Mouse (Mus musculus): Measurements from ENCODE around the gene Kcnh1. TPM values are rescaled to one million over a fixed set of nuclear protein-coding genes. Genes with fewer than 3 reads are reported as not detected.

Kcnh1 gene
- polyA plus RNA-seq, 1 experiment, result 0.01 TPM

DNA sequence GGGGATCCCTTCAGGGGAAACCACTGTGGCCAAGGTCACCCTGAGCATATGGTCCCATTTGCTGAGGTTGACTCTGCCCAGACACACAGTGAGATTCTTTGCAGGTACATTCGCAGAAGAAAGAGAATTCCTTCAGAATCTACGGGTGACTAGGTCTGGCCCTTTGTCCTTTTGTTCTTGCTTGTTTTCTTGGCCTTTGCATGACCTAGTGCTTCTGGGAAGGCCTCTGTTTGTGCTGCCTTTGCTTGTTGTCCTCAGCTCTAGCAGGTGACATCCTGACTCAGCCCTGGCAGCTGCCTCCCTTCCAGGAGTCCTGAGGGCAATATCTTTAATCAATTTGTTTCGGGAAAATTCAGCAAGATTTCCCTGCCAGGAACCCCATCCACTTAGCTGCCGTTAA lies 264.4 kb downstream of the Kcnh1 start:
- Histone ChIP-seq H3K79me2 (ENCODE audit: control insufficient read depth, insufficient read depth) (no peaks in the 10 kb centered on the region), H3ac (ENCODE audit: control insufficient read depth, insufficient read length) (no peak overlapping the region), H3K4me2 (ENCODE audit: low read depth) (no peak overlapping the region), H3K4me3 (no peak overlapping the region), H3K27me3 (ENCODE audit: control insufficient read depth, insufficient read depth, insufficient read length) (no peaks in the 10 kb centered on the region), H3K36me3 (ENCODE audit: control insufficient read depth, insufficient read depth) (no peaks in the 10 kb centered on the region)
- TF ChIP-seq REST (IDR thresholded peaks at IDR 0.05; ENCODE audit: insufficient read depth, insufficient read length) (no peak), SRF (IDR thresholded peaks at IDR 0.05; ENCODE audit: control insufficient read depth, insufficient read length, low read depth) (no peak), TCF12 (IDR thresholded peaks at IDR 0.05; ENCODE audit: insufficient read depth, poor library complexity, severe bottlenecking) (no peak), MAX (IDR thresholded peaks at IDR 0.05; ENCODE audit: low read depth) (no peak), POLR2AphosphoS2 (IDR thresholded peaks at IDR 0.05; ENCODE audit: insufficient read length, low read depth) (no peak), TCF3 (IDR thresholded peaks at IDR 0.05; ENCODE audit: insufficient read length, low read depth) (no peak), CEBPB (IDR thresholded peaks at IDR 0.05; ENCODE audit: insufficient read depth, poor library complexity, severe bottlenecking) (no peak), POLR2A (IDR thresholded peaks at IDR 0.05; ENCODE audit: insufficient read length, low read depth) (no peak), MYOD1 (IDR thresholded peaks at IDR 0.05; ENCODE audit: control insufficient read depth in 1 of 3, insufficient read length in 2 of 3, low read depth in 2 of 3) (no peak), E2F4 (IDR thresholded peaks at IDR 0.05; ENCODE audit: insufficient read depth) (no peak), USF1 (IDR thresholded peaks at IDR 0.05; ENCODE audit: low read depth) (no peak)

DNA sequence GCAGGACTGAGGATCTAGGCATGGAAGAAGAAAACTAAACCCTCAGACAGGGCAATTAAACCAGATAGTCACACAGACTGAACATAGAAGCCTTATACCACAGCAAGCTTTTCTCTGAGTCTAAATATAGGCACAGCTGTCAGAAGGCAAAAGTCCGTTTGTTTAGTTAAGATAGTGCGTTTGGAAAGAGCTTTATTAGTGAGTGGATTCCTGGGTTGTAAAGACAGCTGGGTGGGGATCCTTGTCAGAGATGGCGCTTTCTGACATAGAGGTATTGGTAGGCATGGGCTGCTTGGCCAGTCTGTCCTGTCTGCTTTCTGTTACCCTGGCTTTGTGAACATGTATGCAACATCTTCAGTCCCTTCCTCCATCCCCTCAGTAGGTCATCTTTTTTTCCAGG lies 266.5 kb downstream of the Kcnh1 start:
- Histone ChIP-seq H3ac (ENCODE audit: control insufficient read depth, insufficient read length) (no peak overlapping the region), H3K36me3 (ENCODE audit: control insufficient read depth, insufficient read depth) (no peaks in the 10 kb centered on the region), H3K27me3 (ENCODE audit: control insufficient read depth, insufficient read depth, insufficient read length) (no peaks in the 10 kb centered on the region), H3K4me2 (ENCODE audit: low read depth) (no peak overlapping the region), H3K79me2 (ENCODE audit: control insufficient read depth, insufficient read depth) (no peaks in the 10 kb centered on the region), H3K4me3 (no peak overlapping the region)
- no peak for TF ChIP-seq POLR2AphosphoS2 (IDR thresholded peaks at IDR 0.05; ENCODE audit: insufficient read length, low read depth)
- TF ChIP-seq E2F4 (IDR thresholded peaks at IDR 0.05; ENCODE audit: insufficient read depth), result no peak
- TF ChIP-seq REST (IDR thresholded peaks at IDR 0.05; ENCODE audit: insufficient read depth, insufficient read length), result no peak
- TF ChIP-seq MYOG (IDR thresholded peaks at IDR 0.05; ENCODE audit: control insufficient read depth in 1 of 3, insufficient read depth in 1 of 3, insufficient read length in 2 of 3, low read depth in 2 of 3), result no peak
- TF ChIP-seq MAX (IDR thresholded peaks at IDR 0.05; ENCODE audit: low read depth), result no peak
- TF ChIP-seq CEBPB (IDR thresholded peaks at IDR 0.05; ENCODE audit: insufficient read depth, poor library complexity, severe bottlenecking), result no peak
- TF ChIP-seq USF1 (IDR thresholded peaks at IDR 0.05; ENCODE audit: low read depth), result no peak
- no peak for TF ChIP-seq SRF (IDR thresholded peaks at IDR 0.05; ENCODE audit: control insufficient read depth, insufficient read length, low read depth)
- TF ChIP-seq MYOD1 (IDR thresholded peaks at IDR 0.05; ENCODE audit: control insufficient read depth in 1 of 3, insufficient read length in 2 of 3, low read depth in 2 of 3), result no peak
- no peak for TF ChIP-seq POLR2A (IDR thresholded peaks at IDR 0.05; ENCODE audit: insufficient read length, low read depth)
- TF ChIP-seq TCF12 (IDR thresholded peaks at IDR 0.05; ENCODE audit: insufficient read depth, poor library complexity, severe bottlenecking), result no peak
- no peak for TF ChIP-seq TCF3 (IDR thresholded peaks at IDR 0.05; ENCODE audit: insufficient read length, low read depth)

DNA sequence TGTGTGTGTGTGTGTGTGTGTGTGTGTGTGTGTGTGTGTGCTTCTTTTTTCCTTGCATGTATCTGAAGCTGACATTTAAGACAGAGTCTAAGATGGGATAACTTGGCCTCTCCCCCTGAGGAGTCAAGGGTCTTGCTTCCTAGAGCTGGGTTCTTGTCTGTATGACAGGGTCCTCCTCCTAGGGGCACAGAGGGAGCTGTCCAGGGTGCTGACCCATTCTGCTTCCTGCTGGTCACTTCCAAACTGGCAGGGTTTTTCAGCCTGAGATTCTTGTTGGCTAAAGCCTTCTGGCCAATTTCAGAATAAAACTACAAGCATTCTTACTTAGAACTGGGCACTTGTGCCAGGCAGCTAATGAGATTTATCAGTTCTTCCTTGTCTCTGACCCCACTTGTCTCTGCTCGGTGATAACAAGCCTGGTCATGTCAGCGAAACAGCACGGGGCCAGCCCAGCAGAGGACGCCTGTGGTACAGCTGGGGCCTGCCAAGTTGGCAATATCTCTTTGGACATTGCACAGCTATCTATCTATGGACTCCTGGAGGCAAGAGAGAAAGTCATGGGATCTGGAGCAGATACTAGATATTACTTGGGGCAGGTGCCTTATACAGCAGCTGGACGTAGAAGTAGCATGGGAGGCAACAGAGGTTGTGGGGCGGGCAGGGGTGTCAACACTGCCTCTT lies 267.1 kb downstream of the Kcnh1 start:
- Histone ChIP-seq H3K4me3 (no peak overlapping the region), H3K79me2 (ENCODE audit: control insufficient read depth, insufficient read depth) (no peaks in the 10 kb centered on the region)
- TF ChIP-seq REST (IDR thresholded peaks at IDR 0.05; ENCODE audit: insufficient read depth, insufficient read length) (peak; percentile 78), SRF (IDR thresholded peaks at IDR 0.05; ENCODE audit: control insufficient read depth, insufficient read length, low read depth) (no peak)

DNA sequence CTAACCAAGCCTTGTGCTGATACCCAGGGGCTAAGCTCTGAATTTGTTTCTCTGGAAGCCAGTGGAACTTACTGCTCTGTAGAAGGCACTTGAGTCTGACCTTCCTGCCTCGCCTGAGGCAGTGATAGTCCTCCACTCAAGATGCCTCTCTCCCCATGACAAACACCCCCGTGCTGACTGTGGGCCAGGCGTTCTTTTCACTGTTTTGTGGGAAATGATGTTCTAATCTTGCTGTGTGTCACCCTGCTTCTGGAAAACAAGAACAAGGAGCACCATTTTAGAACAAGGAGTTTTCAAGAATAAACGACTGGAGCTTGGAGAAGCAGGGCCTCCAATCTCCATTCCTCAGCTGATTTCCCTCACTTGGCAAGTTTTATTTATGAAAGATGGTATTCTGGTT lies 273.2 kb downstream of the Kcnh1 start:
- H3K27me3 ChIP-seq (ENCODE audit: control insufficient read depth, insufficient read depth, insufficient read length), result no peaks in the 10 kb centered on the region
- H3K36me3 ChIP-seq (ENCODE audit: control insufficient read depth, insufficient read depth), result no peaks in the 10 kb centered on the region
- no peak overlapping the region for H3K4me3 ChIP-seq
- H3ac ChIP-seq (ENCODE audit: control insufficient read depth, insufficient read length), result no peak overlapping the region
- H3K79me2 ChIP-seq (ENCODE audit: control insufficient read depth, insufficient read depth), result no peaks in the 10 kb centered on the region
- TF ChIP-seq MYOG (IDR thresholded peaks at IDR 0.05; ENCODE audit: control insufficient read depth in 1 of 3, insufficient read depth in 1 of 3, insufficient read length in 2 of 3, low read depth in 2 of 3) (no peak), TCF3 (IDR thresholded peaks at IDR 0.05; ENCODE audit: insufficient read length, low read depth) (no peak), REST (IDR thresholded peaks at IDR 0.05; ENCODE audit: insufficient read depth, insufficient read length) (no peak), USF1 (IDR thresholded peaks at IDR 0.05; ENCODE audit: low read depth) (no peak), MYOD1 (IDR thresholded peaks at IDR 0.05; ENCODE audit: control insufficient read depth in 1 of 3, insufficient read length in 2 of 3, low read depth in 2 of 3) (no peak), POLR2AphosphoS2 (IDR thresholded peaks at IDR 0.05; ENCODE audit: insufficient read length, low read depth) (no peak), TCF12 (IDR thresholded peaks at IDR 0.05; ENCODE audit: insufficient read depth, poor library complexity, severe bottlenecking) (no peak), E2F4 (IDR thresholded peaks at IDR 0.05; ENCODE audit: insufficient read depth) (no peak), SRF (IDR thresholded peaks at IDR 0.05; ENCODE audit: control insufficient read depth, insufficient read length, low read depth) (no peak), POLR2A (IDR thresholded peaks at IDR 0.05; ENCODE audit: insufficient read length, low read depth) (no peak), CEBPB (IDR thresholded peaks at IDR 0.05; ENCODE audit: insufficient read depth, poor library complexity, severe bottlenecking) (no peak), MAX (IDR thresholded peaks at IDR 0.05; ENCODE audit: low read depth) (no peak)
- H3K4me2 ChIP-seq (ENCODE audit: low read depth), result no peak overlapping the region

More for the DNA sequence above, 267.1 kb downstream of the Kcnh1 start:
- Histone ChIP-seq H3K4me2 (ENCODE audit: low read depth) (no peak overlapping the region), H3K36me3 (ENCODE audit: control insufficient read depth, insufficient read depth) (no peaks in the 10 kb centered on the region), H3K27me3 (ENCODE audit: control insufficient read depth, insufficient read depth, insufficient read length) (no peaks in the 10 kb centered on the region), H3ac (ENCODE audit: control insufficient read depth, insufficient read length) (no peak overlapping the region)

DNA sequence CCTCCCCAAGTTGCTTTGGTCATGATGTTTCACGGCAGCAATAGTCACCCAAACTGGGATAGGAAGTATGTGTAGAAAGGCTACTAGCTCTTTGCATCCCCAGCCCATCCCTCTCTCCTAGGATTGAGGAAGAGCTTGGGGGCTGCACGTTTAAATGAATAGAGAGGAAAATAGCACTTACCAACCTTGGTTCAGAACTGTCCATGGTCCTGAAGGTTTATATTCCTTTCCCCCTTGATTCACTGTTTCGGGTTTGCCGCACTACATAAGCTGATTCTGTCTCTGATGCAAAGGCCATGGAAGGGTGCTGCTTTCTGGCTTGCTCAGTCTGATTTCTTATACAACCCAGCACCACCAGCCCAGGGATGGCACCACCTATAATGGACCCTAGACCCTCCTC lies 281.8 kb downstream of the Kcnh1 start:
- TF ChIP-seq POLR2A (IDR thresholded peaks at IDR 0.05; ENCODE audit: insufficient read length, low read depth) (no peak), SRF (IDR thresholded peaks at IDR 0.05; ENCODE audit: control insufficient read depth, insufficient read length, low read depth) (no peak), USF1 (IDR thresholded peaks at IDR 0.05; ENCODE audit: low read depth) (no peak), MYOD1 (IDR thresholded peaks at IDR 0.05; ENCODE audit: control insufficient read depth in 1 of 3, insufficient read length in 2 of 3, low read depth in 2 of 3) (no peak), MAX (IDR thresholded peaks at IDR 0.05; ENCODE audit: low read depth) (no peak), TCF3 (IDR thresholded peaks at IDR 0.05; ENCODE audit: insufficient read length, low read depth) (no peak), POLR2AphosphoS2 (IDR thresholded peaks at IDR 0.05; ENCODE audit: insufficient read length, low read depth) (no peak), REST (IDR thresholded peaks at IDR 0.05; ENCODE audit: insufficient read depth, insufficient read length) (no peak), CEBPB (IDR thresholded peaks at IDR 0.05; ENCODE audit: insufficient read depth, poor library complexity, severe bottlenecking) (no peak), TCF12 (IDR thresholded peaks at IDR 0.05; ENCODE audit: insufficient read depth, poor library complexity, severe bottlenecking) (no peak)
- Histone ChIP-seq H3K27me3 (ENCODE audit: control insufficient read depth, insufficient read depth, insufficient read length) (no peaks in the 10 kb centered on the region), H3K4me3 (no peak overlapping the region), H3ac (ENCODE audit: control insufficient read depth, insufficient read length) (no peak overlapping the region), H3K4me2 (ENCODE audit: low read depth) (no peak overlapping the region), H3K36me3 (ENCODE audit: control insufficient read depth, insufficient read depth) (no peaks in the 10 kb centered on the region), H3K79me2 (ENCODE audit: control insufficient read depth, insufficient read depth) (no peaks in the 10 kb centered on the region)
